Mouse (Mus musculus): Measurements from ENCODE around the gene Wnk1. TPM values are rescaled to one million over a fixed set of nuclear protein-coding genes. Genes with fewer than 3 reads are reported as not detected.
A peak's percentile ranks its signal among the peaks of the same experiment; 100 is the strongest.
"Not testable (repeated sequence)": the region's sequence is repeated elsewhere in the genome, so short reads cannot be mapped to it uniquely, and the experiment has no call there.

The Wnk1 gene
- total RNA-seq (2021), result 100 to 1,000 TPM; 152 to 184 TPM

GRCm38 (mm10) chr6:120038366-120039255 lies at the start of gene Wnk1:
Gene Wnk1 (minus strand): TSS chr6:120038672.
- intact Hi-C loops (cut with DNase I), result loop anchor here (2.0 to 10.0 kb wide), 4 partner anchors 36 to 554 kb away; no protein-coding TSS in a partner anchor
- DNase-seq (ENCODE audit: low spot score in 2 of 2), result peak; percentile 97 to 98

DNA sequence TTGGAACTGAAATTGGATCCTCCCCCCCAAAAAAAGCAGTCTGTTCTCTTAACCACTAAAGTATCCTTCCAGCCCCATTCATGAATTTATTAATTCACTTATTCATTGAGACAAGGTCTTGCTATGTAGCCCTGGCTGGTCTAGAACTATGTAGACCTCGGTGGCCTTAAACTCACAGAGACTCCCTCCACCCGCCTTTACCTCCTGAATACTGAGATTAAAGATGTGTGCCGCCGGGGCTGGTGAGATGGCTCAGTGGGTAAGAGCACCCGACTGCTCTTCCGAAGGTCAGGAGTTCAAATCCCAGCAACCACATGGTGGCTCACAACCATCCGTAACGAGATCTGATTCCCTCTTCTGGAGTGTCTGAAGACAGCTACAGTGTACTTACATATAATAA lies 48.6 kb upstream of the Wnk1 start:
- intact Hi-C loops (cut with DNase I); DNase-seq (ENCODE audit: low spot score in 2 of 2): not testable (repeated sequence)

DNA sequence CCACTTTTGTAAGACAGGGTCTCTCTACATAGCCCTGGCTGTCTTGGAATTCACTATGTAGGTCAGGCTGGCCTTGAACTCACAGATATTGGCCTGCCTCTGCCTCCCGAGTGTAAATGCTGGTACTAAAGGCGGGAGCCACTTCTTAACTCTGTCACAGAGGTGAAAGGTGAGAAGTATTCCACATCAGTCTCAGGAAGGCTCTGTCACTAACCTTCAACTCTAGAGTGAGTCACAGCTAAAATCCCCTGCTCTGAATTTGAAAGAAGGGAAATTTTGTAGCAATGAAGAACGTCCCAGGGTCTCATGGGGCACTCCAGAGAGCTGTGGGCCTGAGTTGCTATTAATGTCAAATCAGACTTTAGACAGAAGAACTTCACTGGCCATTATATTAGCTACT lies 47.4 kb upstream of the Wnk1 start:
- no peak for DNase-seq (ENCODE audit: low spot score in 2 of 2)
- intact Hi-C loops (cut with DNase I), result no loop called here

DNA sequence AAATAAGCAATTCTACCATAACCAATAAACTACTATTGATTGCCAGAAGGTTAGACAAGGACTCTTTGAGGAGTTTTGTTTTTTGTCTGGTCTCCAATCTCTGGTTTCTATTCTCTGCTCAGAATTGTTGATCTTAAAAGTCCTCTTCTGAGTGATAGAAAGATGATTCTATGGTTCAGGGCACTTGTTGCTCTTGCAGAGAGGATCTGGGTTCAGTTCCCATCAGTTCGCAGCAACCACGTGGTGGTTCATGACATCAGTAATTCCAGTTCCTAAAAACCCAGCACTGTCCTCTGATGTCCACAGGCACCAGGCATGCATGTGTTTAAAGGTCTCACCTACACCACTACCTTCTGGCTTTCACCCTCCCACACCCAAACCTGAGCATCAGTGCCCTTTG lies 46.5 kb upstream of the Wnk1 start:
- intact Hi-C loops (cut with DNase I), result no loop called here
- DNase-seq (ENCODE audit: low spot score in 2 of 2), result no peak

DNA sequence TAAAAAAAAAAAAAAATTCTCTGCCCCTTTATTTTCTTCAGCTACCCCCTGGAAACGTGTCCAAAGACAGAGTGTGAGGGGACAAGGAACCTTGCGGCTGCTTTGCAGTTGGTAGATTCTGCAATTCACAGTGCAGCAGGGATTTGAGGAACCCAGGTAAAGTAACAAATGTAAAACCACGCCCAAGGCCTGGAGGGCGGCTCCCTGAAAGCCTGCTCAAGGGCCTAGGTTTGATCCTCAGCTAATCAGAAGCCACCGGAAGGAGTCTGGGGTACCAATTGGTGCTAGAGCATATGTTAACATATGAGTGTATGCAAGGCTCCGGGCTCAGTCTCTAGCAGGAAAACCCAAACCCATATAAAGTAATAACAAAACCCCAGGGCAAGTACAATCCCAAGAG lies 45.0 kb upstream of the Wnk1 start:
- intact Hi-C loops (cut with DNase I), result no loop called here
- no peak for DNase-seq (ENCODE audit: low spot score in 2 of 2)

GRCm38 (mm10) chr6:120082951-120083411 lies 44.5 kb upstream of the Wnk1 start:
- no peak for DNase-seq (ENCODE audit: low spot score in 2 of 2)
- intact Hi-C loops (cut with DNase I), result no loop called here

DNA sequence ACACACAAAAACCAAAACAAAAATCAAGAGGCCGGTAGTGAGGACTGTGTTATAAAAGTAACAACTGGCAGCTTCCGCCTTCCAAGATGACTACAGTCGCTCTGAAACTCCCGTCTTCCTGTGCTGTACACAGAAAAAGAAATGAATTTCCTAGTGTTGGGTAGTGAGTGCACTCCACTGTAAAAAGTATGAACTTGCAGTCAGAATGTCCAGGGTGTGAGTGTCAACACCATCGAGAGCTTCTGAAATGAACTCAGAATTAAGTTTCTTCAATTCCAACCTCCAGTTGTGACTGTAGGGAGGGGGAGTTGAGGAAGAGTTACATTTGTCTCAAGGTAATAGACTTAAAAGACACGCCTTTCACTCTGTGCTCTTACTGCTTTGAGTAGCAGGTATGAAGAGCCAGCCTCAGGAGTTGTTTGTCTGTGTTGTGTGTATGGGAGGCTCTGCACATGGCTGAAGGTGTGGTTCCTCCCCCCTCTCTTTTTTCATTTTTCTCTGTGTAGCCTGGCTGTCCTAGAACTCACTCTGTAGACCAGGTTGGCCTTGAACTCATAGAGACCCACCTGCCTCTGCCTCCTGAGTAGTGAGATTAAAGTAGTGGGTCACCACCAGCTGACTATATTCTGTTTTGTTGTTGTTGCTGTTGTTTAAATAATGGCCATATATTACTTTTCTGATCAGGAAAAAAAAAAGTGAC lies 43.9 kb upstream of the Wnk1 start:
- intact Hi-C loops (cut with DNase I), result no loop called here
- DNase-seq (ENCODE audit: low spot score in 2 of 2), result no peak

- no peak for DNase-seq (ENCODE audit: low spot score in 2 of 2)
- intact Hi-C loops (cut with DNase I), result no loop called here
Observed at GRCm38 (mm10) chr6:120081516-120081915, 43.0 kb upstream of the Wnk1 start.

DNA sequence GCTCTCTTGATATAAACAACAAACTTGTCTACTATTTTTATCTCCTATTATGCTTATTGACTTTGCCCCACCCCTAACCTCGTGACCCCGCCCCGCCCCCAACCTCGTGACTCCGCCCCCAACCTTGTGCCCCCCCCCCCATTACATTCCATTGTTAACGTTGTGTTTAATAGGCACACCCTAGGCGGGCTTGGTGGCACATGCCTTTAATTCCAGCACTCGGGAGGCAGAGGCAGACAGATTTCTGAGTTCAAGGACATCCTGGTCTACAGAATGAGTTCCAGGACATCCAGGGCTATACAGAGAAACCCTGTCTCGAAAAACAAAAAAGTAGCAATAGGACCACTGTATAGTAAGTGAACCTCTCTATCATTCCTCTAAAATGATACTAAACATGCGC lies 41.1 kb upstream of the Wnk1 start:
- no peak for DNase-seq (ENCODE audit: low spot score in 2 of 2)
- intact Hi-C loops (cut with DNase I), result no loop called here

GRCm38 (mm10) chr6:120076619-120077450 lies 38.4 kb upstream of the Wnk1 start:
- DNase-seq (ENCODE audit: low spot score in 2 of 2), result no peak
- intact Hi-C loops (cut with DNase I), result no loop called here

DNA sequence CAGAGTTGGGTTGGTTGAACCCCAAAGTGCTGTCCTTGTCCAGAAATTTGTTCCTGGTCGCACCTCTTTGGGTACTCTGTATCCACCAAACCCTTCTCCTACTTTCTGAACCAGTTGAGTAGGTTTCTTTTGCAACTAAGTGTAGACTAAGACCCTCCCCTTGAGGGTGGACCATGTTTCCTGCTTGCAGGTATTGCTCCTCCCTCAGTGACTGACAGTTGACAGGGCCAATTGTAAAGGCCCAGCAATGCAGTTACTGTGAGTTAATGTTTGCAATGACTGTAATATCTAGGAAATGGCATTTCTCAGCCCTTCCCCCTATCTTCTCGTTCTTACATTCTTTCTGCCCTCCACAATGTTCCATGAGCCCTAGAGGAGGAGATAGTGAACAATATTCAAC lies 34.2 kb upstream of the Wnk1 start:
- DNase-seq (ENCODE audit: low spot score in 2 of 2), result no peak
- intact Hi-C loops (cut with DNase I), result no loop called here

- no peak for DNase-seq (ENCODE audit: low spot score in 2 of 2)
- intact Hi-C loops (cut with DNase I), result no loop called here
Observed at GRCm38 (mm10) chr6:120069546-120069945, 31.1 kb upstream of the Wnk1 start.

GRCm38 (mm10) chr6:120065552-120066177 lies 27.2 kb upstream of the Wnk1 start:
- DNase-seq (ENCODE audit: low spot score in 2 of 2), result no peak
- intact Hi-C loops (cut with DNase I), result no loop called here

DNA sequence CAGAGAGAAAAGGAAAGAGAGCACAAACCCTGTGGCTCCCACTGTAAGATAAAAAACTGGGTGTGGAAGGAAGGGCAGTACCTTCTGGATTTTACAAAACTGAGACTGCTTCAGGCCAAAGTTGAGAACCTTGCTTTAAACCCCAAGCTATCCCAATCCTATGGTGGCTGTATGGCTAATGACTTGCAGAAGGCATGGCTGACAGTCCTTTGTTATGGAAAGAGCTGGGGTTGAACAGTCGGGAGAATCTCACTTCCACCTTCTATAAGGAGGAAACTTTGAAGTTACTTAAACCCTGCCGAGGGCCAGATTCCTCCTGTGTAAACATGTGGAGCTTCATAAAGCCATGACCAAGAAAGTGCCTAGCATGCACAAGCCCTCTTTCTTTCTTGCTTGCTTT lies 26.2 kb upstream of the Wnk1 start:
- intact Hi-C loops (cut with DNase I), result no loop called here
- DNase-seq (ENCODE audit: low spot score in 2 of 2), result no peak

GRCm38 (mm10) chr6:120062934-120063333 lies 24.5 kb upstream of the Wnk1 start:
- no peak for DNase-seq (ENCODE audit: low spot score in 2 of 2)
- intact Hi-C loops (cut with DNase I), result no loop called here

- intact Hi-C loops (cut with DNase I), result no loop called here
- no peak for DNase-seq (ENCODE audit: low spot score in 2 of 2)
Observed at GRCm38 (mm10) chr6:120055666-120056540, 17.4 kb upstream of the Wnk1 start.

- intact Hi-C loops (cut with DNase I), result no loop called here
- no peak for DNase-seq (ENCODE audit: low spot score in 2 of 2)
Observed at GRCm38 (mm10) chr6:120054412-120054811, 15.9 kb upstream of the Wnk1 start.

DNA sequence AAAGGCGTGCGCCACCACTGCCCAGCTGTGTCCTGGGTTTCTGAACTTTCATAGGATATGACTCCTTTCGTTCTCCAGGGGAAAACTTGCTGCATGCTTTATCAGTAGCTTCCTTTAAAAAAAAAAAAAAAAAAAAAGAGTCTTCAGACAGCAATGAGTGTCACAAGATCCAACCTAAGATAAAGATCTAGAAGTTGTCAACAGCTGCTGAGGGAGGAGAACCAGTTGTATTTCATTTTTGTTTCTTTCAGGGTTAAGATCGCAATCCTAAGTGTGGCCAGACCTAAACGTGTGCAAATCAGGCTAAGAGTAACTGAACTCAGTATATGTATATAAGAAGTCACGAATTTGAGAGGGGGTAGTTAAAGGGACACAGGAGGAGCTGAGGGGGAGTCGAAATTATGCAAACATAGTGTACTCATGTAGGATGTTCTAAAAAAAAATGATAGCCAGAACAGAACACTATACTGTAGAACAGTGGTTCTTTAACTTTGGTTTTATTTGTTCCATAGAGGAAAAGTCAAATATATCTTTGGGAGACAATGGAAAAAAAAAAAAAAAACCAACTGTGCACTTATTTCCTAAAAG lies 9.3 kb upstream of the Wnk1 start:
- intact Hi-C loops (cut with DNase I), result loop anchor here (5.0 kb wide), 1 partner anchor 125 kb away; no protein-coding TSS in a partner anchor

More for the DNA sequence above, 9.3 kb upstream of the Wnk1 start:
- DNase-seq (ENCODE audit: low spot score in 2 of 2), result no peak

Data from left cerebral cortex, postnatal 36 days (tissue).